Mouse (Mus musculus) stomach, embryonic 16.5 days (tissue): Measurements from ENCODE around the gene E130116L18Rik. TPM values are rescaled to one million over a fixed set of nuclear protein-coding genes. Genes with fewer than 3 reads are reported as not detected.
"Not testable (repeated sequence)": the region's sequence is repeated elsewhere in the genome, so short reads cannot be mapped to it uniquely, and the experiment has no call there.

Experiments used
- ATAC-seq: fragments of 200-750 bp; cut with Nextera tagmentation; 2 replicates; pipeline ENCODE4 v1.8.0; 2017; ENCODE audit warnings: moderate number of reproducible peaks, moderate TSS enrichment; ENCODE audit not compliant: insufficient read depth, low FRiP score
- H3K27ac ChIP-seq: fragments of 300-500 bp; sonication (generic); 2 replicates; pipeline ENCODE4 v1.5.1; 2014; ENCODE audit warnings: low read length
- H3K27me3 ChIP-seq: fragments of 300-500 bp; sonication (generic); 2 replicates; pipeline ENCODE4 v1.6.1; 2014; ENCODE audit warnings: low read length, control low read depth, mixed read lengths; ENCODE audit not compliant: control insufficient read depth, insufficient read depth
- H3K36me3 ChIP-seq: fragments of 300-500 bp; sonication (generic); 2 replicates; pipeline ENCODE4 v1.6.1; 2014; ENCODE audit warnings: low read length; ENCODE audit not compliant: control insufficient read depth, insufficient read depth
- H3K4me1 ChIP-seq: fragments of 300-500 bp; sonication (generic); 2 replicates; pipeline ENCODE4 v1.6.1; 2014; ENCODE audit warnings: low read length, control low read depth, mixed read lengths; ENCODE audit not compliant: control insufficient read depth, insufficient read depth
- H3K4me2 ChIP-seq: fragments of 300-500 bp; sonication (generic); 2 replicates; pipeline ENCODE4 v1.6.1; 2014; ENCODE audit warnings: low read depth, low read length, mixed read lengths
- H3K4me3 ChIP-seq: fragments of 300-500 bp; sonication (generic); replicated peaks from 2 replicates; pipeline ENCODE4 v1.5.1; 2014; ENCODE audit warnings: mild to moderate bottlenecking, low read length
- H3K9ac ChIP-seq: fragments of 300-500 bp; sonication (generic); 2 replicates; pipeline ENCODE4 v1.6.1; 2014; ENCODE audit warnings: low read length
- H3K9me3 ChIP-seq: fragments of 300-500 bp; sonication (generic); replicated peaks from 2 replicates; pipeline ENCODE4 v1.6.1; 2016; ENCODE audit warnings: low read length, control low read depth; ENCODE audit not compliant: control insufficient read depth
- WGBS: fragments of 180-500 bp; shearing (Covaris S2); extraction: QIAGEN DNeasy Blood & Tissue Kit; methylation state at CpG from one replicate; pipeline ENCODE4 v1.1.7; 2014; 5-methylcytosine and 5-hydroxymethylcytosine counted together
- polyA plus RNA-seq: library from polyadenylated mRNA; unstranded; fragments of >200 nt; fragmentation: Nextera tagmentation; extraction: Ambion mirVana; gene quantifications from 2 replicates; pipeline ENCODE4 v1.2.1, GENCODE M21; 2015

E130116L18Rik gene
- polyA plus RNA-seq, 1 experiment from 2014 or later = not detected

DNA sequence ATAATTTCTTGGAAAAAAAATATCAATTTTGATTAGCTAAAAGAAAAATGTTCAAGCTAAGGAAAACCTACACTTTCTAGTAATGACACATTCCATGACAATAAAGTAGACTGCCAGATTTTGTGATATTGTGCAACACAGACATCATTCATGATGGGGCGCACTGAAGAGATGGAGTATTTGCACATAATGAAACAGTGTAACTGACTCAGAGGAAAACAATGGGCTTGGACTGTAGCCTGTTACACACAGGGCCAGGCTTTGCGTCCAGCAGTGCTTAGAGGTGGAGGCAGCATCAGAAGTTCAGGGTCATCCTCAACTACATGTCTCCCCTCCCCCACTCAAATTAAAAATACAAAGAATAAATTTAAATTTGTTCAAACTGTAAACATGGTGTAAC is 32.4 kb downstream of the E130116L18Rik start:
- Histone ChIP-seq H3K4me3 (no peak overlapping the region), H3K27ac (no peak overlapping the region), H3K27me3 (no peaks in the 10 kb centered on the region), H3K36me3 (no peaks in the 10 kb centered on the region), H3K9ac (no peak overlapping the region), H3K4me2 (no peak overlapping the region), H3K9me3 (no peaks in the 10 kb centered on the region), H3K4me1 (no peaks in the 10 kb centered on the region)
- WGBS = 70% methylated on average over 2 of the region's 2 CpGs
- no peak for ATAC-seq

DNA sequence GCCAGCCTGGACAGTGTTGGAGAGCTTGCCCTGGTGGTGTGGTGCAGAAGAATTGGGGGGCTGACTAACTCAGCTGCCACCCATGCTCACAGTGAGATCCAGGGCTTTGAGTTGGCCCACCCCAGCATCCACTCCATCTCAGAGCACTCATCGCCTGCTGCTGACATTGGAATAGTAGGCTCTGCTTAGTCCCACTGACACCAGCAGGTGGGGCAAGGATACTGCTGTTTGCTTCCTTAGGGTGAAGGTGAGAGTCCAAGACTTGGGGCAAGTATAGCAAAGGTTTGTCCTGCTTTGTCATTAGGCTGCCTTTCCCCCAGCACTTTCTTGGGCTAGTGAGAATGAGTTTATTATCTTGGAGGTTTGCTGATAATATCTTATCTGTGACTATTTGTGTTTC is 34.2 kb downstream of the E130116L18Rik start:
- Histone ChIP-seq H3K4me1 (no peaks in the 10 kb centered on the region), H3K4me2 (no peak overlapping the region), H3K27ac (no peak overlapping the region), H3K27me3 (no peaks in the 10 kb centered on the region), H3K9ac (no peak overlapping the region), H3K9me3 (no peaks in the 10 kb centered on the region), H3K36me3 (no peaks in the 10 kb centered on the region), H3K4me3 (no peak overlapping the region)
- no peak; the same call in 1 of the 2 replicates for ATAC-seq
- WGBS = 50% methylated on average over 1 of the region's 1 CpGs

DNA sequence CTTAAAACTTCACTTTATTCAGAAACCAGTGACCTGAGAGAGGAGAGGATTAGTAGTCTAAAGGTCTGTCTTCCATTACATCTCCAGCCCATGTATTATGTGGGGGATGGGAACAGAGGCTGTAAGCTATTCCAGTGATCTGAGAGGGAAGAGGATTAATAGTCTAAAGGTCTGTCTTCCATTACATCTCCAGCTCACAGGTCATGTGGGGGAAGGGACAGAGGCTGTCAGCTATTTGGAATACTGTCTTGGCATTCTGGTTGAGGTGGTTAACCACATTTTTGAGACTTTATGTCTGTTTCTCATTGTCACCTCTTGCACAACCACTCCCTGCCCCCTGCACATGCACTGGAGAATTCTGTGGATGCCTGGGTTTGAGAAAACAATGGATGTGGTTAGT is 35.2 kb downstream of the E130116L18Rik start:
- H3K27ac ChIP-seq = no peak overlapping the region
- H3K9ac ChIP-seq = no peak overlapping the region
- no peaks in the 10 kb centered on the region for H3K9me3 ChIP-seq
- no peak overlapping the region for H3K4me2 ChIP-seq
- no peaks in the 10 kb centered on the region for H3K4me1 ChIP-seq
- no peaks in the 10 kb centered on the region for H3K36me3 ChIP-seq
- no peak overlapping the region for H3K4me3 ChIP-seq
- no peak for ATAC-seq
- no peaks in the 10 kb centered on the region for H3K27me3 ChIP-seq

DNA sequence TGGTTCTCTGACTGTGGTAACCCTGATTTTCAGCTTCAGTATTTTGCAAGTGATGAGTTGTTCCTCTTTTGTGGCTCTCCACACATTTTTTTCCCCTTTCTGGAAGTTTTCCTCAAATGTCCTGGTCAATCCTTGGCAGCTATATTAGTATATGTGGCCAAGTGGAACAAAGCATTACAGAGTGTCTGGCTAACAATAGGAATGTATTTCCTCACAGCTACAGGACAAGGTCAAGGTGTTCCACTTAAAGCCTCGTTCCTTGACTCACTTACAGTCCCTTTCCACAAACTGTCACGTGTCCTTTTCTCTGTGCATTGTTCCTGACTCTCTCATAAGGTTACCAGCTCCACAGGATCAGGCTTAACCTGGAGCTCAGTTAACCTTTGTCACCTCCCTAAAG is 38.4 kb downstream of the E130116L18Rik start:
- H3K36me3 ChIP-seq = no peaks in the 10 kb centered on the region
- WGBS = 43% methylated on average over 2 of the region's 2 CpGs
- no peak for ATAC-seq
- H3K27ac ChIP-seq = no peak overlapping the region
- no peak overlapping the region for H3K4me2 ChIP-seq
- no peaks in the 10 kb centered on the region for H3K27me3 ChIP-seq
- no peaks in the 10 kb centered on the region for H3K4me1 ChIP-seq
- no peak overlapping the region for H3K4me3 ChIP-seq
- H3K9ac ChIP-seq = no peak overlapping the region
- H3K9me3 ChIP-seq = no peaks in the 10 kb centered on the region

DNA sequence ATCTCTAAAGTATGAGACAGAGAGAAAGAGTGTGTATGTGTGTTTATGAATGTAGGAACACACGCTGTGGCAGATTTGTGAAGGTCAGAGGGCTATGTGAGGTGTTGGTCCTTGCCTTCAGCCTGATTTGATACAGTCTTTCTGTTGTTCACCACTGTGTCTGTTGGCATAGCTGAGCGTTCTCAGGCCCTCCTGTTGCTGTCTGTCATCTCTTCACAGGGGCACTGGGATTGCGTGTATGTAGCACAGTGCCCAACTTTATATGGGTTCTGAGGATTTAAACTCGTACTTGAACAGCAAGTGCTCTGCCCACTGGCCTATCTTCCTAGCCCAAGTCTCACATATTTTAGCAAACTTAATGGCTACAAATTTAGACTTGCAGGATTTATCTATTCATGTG is 39.4 kb downstream of the E130116L18Rik start:
- no peak overlapping the region for H3K4me2 ChIP-seq
- no peaks in the 10 kb centered on the region for H3K9me3 ChIP-seq
- H3K4me1 ChIP-seq = no peaks in the 10 kb centered on the region
- 81% methylated on average over 4 of the region's 4 CpGs for WGBS
- H3K36me3 ChIP-seq = no peaks in the 10 kb centered on the region
- no peak overlapping the region for H3K27ac ChIP-seq
- no peak for ATAC-seq
- H3K27me3 ChIP-seq = no peaks in the 10 kb centered on the region
- no peak overlapping the region for H3K4me3 ChIP-seq
- no peak overlapping the region for H3K9ac ChIP-seq

DNA sequence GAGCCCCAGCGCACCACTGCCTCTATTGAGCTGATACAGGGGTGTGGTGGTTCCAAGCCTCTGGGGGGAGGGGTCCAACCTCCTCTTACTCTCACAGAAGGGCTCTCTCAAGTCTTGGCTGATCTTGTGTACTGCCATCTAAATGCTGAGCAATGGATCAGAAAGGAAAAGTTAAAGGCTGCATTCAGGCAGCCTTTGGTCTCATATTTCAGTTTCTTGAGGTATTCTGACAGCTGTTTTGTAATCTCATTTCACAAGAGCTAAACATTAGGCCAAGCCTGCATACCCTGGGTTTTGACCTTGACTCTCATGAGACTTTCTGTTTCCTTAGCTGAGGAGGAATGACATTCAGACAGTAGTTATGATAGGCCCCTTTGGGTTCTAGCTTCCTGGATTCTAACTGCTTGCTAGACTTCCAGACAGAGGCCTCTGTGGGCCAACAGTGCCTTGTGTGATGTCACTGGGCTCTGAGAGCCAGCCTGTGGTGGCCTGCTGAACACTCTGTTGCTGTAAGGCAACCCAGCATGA is 41.9 kb downstream of the E130116L18Rik start, which contains the start of gene Galntl5:
TSS of gene Galntl5 (plus strand) at position 457 of the 528 bp plus-strand sequence.
- Histone ChIP-seq H3K9me3 (no peaks in the 10 kb centered on the region), H3K27me3 (no peaks in the 10 kb centered on the region), H3K27ac (no peak within 1 kb of the TSS), H3K9ac (no peak within 1 kb of the TSS), H3K4me1 (no peaks in the 10 kb centered on the region), H3K4me3 (no peak within 1 kb of the TSS), H3K36me3 (no peaks in the 10 kb centered on the region), H3K4me2 (no peak within 1 kb of the TSS)
- 81% methylated on average over 1 of the region's 1 CpGs for WGBS
- ATAC-seq = no peak

DNA sequence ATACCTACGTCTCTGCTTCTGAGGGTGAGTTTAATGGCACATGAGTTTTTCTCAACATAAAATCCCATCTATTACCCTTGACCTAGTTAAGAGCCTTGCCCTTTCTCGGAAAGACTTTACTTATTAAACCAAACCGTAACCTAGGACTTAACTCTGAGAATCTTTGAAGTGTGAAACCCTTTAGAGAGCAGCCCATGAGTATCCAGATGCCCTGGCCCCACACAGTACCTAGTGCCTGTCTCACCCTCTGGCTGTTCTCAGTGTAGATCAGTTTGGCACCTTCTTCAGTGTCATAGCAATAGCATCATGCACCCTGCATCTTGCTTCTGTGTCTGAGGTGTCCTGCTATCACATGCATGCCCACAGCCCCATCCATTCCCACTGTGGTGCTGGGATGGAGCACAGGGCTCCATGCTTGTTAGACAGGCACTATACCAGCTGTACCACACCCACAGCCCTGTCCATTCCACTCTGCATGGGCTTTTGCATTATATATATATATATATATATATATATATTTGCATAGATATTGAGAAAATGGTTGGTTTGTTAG is 42.9 kb downstream of the E130116L18Rik start:
- H3K27ac ChIP-seq = no peak overlapping the region
- no peak for ATAC-seq
- no peak overlapping the region for H3K9ac ChIP-seq
- H3K9me3 ChIP-seq = no peaks in the 10 kb centered on the region
- no peaks in the 10 kb centered on the region for H3K27me3 ChIP-seq
- WGBS = 87% methylated on average over 3 of the region's 3 CpGs
- no peak overlapping the region for H3K4me2 ChIP-seq
- no peaks in the 10 kb centered on the region for H3K4me1 ChIP-seq
- no peaks in the 10 kb centered on the region for H3K36me3 ChIP-seq
- no peak overlapping the region for H3K4me3 ChIP-seq

DNA sequence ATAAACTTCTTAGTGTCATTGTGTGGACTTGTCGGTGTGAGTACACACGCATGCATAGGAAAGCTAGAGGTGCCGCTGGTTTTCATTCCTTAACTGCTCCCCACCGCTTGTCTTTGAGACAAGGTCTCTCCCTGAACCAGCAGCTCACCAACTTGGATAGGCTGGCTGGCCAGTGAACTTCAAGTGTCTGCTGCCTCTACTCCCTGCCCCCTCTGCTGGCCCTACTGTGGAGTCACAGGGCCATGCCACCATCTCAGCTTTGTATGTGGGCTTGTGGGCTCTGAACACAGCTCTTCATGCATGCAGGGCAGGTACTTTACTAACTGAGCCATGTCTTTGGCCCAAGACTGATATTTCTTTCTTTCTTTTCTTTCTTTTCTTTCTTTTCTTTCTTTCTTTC is 43.7 kb downstream of the E130116L18Rik start:
- H3K27ac ChIP-seq = no peak overlapping the region
- no peak overlapping the region for H3K9ac ChIP-seq
- no peak for ATAC-seq

DNA sequence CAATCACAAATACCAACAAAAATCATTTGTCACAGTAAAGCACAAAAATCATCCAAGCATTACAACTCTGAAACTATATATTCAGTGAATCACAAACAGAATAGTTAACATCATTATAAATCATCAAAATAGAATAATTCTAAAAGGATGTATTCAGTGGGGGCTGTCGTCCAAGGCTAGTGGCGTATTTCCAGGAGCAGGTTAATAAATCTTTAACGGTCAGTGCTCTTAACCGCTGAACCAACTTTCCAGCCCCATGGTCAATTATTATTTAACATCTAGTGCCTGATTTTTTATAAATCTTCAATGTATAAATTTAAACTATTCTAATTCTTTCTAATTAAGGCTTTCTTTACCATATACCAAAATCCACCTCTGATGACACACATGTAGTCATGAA is 44.4 kb downstream of the E130116L18Rik start:
- ATAC-seq, H3K9me3 ChIP-seq, H3K9ac ChIP-seq, H3K4me3 ChIP-seq, H3K4me1 ChIP-seq, H3K4me2 ChIP-seq, H3K27me3 ChIP-seq, H3K27ac ChIP-seq, H3K36me3 ChIP-seq: not testable (repeated sequence)
- WGBS = 69% methylated on average over 4 of the region's 4 CpGs

More for the DNA sequence above, 43.7 kb downstream of the E130116L18Rik start:
- Histone ChIP-seq H3K9me3 (no peaks in the 10 kb centered on the region), H3K27me3 (no peaks in the 10 kb centered on the region), H3K36me3 (no peaks in the 10 kb centered on the region), H3K4me1 (no peaks in the 10 kb centered on the region), H3K4me3 (no peak overlapping the region), H3K4me2 (no peak overlapping the region)
- 93% methylated on average over 4 of the region's 4 CpGs for WGBS
